Mouse (Mus musculus) neural tube, embryonic 12.5 days (tissue): ENCODE measurements at regions not wholly inside any gene's neighbourhood (a gene's known extent, or its start where the extent isn't known, plus 50 kb on each side); places are given as distances from the start of the nearest gene placed in this dataset.

ENCODE experiments used
- ATAC-seq: fragments of 200-750 bp; cut with Nextera tagmentation; 2 replicates; pipeline ENCODE4 v1.8.0; 2017; ENCODE audit warnings: low read depth, mild to moderate bottlenecking, moderate TSS enrichment, moderate library complexity; ENCODE audit not compliant: low FRiP score
- H3K27ac ChIP-seq: fragments of 300-500 bp; sonication (generic); 2 replicates; pipeline ENCODE4 v1.5.1; 2016
- H3K27me3 ChIP-seq: fragments of 300-500 bp; sonication (generic); replicated peaks from 2 replicates; pipeline ENCODE4 v1.6.1; 2016; ENCODE audit warnings: mild to moderate bottlenecking
- H3K36me3 ChIP-seq: fragments of 300-500 bp; sonication (generic); 2 replicates; pipeline ENCODE4 v1.6.1; 2016; ENCODE audit warnings: mild to moderate bottlenecking
- H3K4me1 ChIP-seq: fragments of 300-500 bp; sonication (generic); 2 replicates; pipeline ENCODE4 v1.6.1; 2016
- H3K4me2 ChIP-seq: fragments of 300-500 bp; sonication (generic); replicated peaks from 2 replicates; pipeline ENCODE4 v1.6.1; 2016; ENCODE audit warnings: mild to moderate bottlenecking
- H3K4me3 ChIP-seq: fragments of 300-500 bp; sonication (generic); 2 replicates; pipeline ENCODE4 v1.5.1; 2016
- H3K9ac ChIP-seq: fragments of 300-500 bp; sonication (generic); 2 replicates; pipeline ENCODE4 v1.6.1; 2016; ENCODE audit warnings: mild to moderate bottlenecking
- H3K9me3 ChIP-seq: fragments of 300-500 bp; sonication (generic); 2 replicates; pipeline ENCODE4 v1.6.1; 2016; ENCODE audit warnings: mild to moderate bottlenecking
- WGBS: fragments of 180-500 bp; shearing (Covaris S2); methylation state at CpG from one replicate; pipeline ENCODE4 v1.1.7; 2016; 5-methylcytosine and 5-hydroxymethylcytosine counted together

DNA sequence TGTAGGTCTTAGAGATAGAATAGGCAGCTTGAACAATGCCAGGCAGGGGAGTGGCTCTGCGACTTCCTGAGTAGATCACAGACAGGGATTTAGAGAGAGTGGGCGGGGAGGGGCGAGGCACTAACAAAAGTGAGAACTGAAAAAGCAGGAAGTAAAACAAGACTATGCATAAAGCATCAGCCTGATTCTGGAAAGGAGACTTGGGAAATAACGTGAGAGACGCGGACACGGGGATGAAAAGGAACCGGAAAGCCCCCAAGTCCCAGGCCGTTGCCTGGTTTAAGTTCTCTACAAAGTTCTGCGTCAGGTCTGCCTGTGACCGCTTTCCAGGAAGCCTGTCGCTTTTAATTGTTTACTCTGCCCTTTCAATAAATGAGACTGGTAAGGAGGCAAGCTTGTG is 86.3 kb downstream of the D16Ertd472e start:
- no peaks in the 10 kb centered on the region for H3K27me3 ChIP-seq
- no peak overlapping the region for H3K4me3 ChIP-seq
- peak overlapping the region; percentile 33 for H3K4me2 ChIP-seq
- no peak overlapping the region for H3K27ac ChIP-seq
- ATAC-seq, result no peak
- no peak overlapping the region for H3K9ac ChIP-seq
- H3K9me3 ChIP-seq, result no peaks in the 10 kb centered on the region
- H3K4me1 ChIP-seq, result no peaks in the 10 kb centered on the region
- H3K36me3 ChIP-seq, result no peaks in the 10 kb centered on the region
- WGBS, result 27% methylated on average over 12 of the region's 12 CpGs

DNA sequence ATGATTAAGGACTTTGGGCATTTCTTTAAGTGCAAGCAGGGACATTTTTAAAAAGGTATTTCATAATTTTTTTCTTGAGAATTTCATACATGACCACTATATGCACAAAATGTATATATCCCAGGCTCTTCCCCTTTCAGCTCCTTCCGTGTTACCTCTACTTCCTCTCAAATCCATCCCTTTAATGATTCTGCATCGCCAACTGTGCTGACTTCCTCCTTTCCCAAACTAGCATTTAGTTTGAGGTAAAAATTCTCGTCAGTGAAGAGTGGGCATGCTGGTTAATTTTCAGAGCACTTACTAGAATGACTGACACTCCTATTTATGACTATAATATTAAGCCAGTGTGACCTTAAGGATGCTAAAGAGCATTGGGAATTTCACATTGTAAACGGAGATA is 86.9 kb downstream of the D16Ertd472e start:
- Histone ChIP-seq H3K27ac (no peak overlapping the region), H3K4me3 (no peak overlapping the region), H3K27me3 (no peaks in the 10 kb centered on the region), H3K9me3 (no peaks in the 10 kb centered on the region), H3K4me1 (no peaks in the 10 kb centered on the region), H3K9ac (no peak overlapping the region), H3K36me3 (no peaks in the 10 kb centered on the region), H3K4me2 (no peak overlapping the region)
- WGBS, result 64% methylated on average over 4 of the region's 4 CpGs
- no peak for ATAC-seq

DNA sequence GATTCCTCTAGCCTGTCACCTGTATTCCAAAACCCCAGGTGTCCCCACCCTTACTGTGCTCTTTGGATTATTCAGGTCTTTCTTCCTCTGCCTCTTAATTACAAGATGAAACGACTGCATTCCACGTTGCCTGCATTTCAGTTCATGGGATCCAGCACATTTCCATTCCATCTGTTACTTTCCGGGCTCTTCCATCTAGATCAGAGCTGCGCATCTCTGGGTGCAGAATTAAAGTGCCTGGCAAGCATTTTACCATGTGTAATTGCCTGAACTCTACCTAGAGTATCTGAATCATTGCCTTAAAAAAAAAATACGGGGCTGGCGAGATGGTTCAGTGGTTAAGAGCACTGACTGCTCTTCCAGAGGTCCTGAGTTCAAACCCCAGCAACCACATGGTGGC is 90.0 kb downstream of the D16Ertd472e start:
- Histone ChIP-seq H3K27me3 (no peaks in the 10 kb centered on the region), H3K9me3 (no peaks in the 10 kb centered on the region), H3K9ac (no peak overlapping the region), H3K4me1 (no peaks in the 10 kb centered on the region), H3K27ac (no peak overlapping the region), H3K4me2 (no peak overlapping the region), H3K36me3 (no peaks in the 10 kb centered on the region), H3K4me3 (no peak overlapping the region)
- 88% methylated on average over 6 of the region's 6 CpGs for WGBS
- ATAC-seq, result no peak

DNA sequence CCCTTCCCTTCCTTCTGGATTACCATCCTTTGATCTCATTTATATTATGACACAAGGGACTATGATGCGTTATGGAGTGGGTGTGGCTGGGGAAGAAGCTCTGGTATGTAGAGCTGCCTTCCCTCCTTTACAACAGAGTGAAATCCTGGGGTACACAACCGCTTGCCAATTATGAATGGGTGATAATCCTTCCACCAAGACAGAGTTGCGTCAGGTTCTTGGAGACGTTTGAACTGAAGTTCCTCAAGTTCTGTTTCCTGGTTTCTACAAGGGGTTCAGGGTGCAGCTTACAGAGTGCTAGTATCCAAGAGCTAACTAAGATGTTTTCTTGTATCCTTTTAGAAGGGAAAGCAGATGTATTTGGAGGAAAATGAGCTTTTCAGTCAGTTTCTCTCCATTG is 92.2 kb downstream of the D16Ertd472e start:
- Histone ChIP-seq H3K4me3 (no peak overlapping the region), H3K9ac (no peak overlapping the region), H3K27me3 (no peaks in the 10 kb centered on the region), H3K27ac (no peak overlapping the region), H3K9me3 (no peaks in the 10 kb centered on the region), H3K4me2 (no peak overlapping the region), H3K4me1 (no peaks in the 10 kb centered on the region), H3K36me3 (no peaks in the 10 kb centered on the region)
- ATAC-seq, result no peak
- 93% methylated on average over 4 of the region's 4 CpGs for WGBS

DNA sequence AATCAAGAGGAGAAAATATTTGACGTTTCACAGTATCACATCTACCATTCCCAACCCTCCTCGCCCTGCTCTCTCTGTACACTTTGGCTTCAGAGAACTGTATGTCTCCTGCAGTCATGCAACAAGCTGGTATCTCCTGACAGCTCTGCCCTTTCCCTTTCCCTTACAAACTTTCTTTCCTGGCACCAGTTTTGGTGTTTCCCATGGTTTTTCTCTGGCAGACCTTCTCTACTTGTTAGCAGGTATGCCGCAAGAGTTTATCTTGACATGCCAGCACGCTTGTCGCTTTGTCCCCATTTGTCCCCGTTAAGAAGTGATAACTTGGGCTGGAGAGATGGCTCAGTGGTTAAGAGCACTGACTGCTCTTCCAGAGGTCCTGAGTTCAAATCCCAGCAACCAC is 94.9 kb downstream of the D16Ertd472e start:
- H3K9me3 ChIP-seq, result no peaks in the 10 kb centered on the region
- no peak for ATAC-seq
- no peaks in the 10 kb centered on the region for H3K36me3 ChIP-seq
- no peak overlapping the region for H3K4me3 ChIP-seq
- no peak overlapping the region for H3K4me2 ChIP-seq
- no peaks in the 10 kb centered on the region for H3K4me1 ChIP-seq
- WGBS, result 91% methylated on average over 6 of the region's 6 CpGs
- no peaks in the 10 kb centered on the region for H3K27me3 ChIP-seq
- no peak overlapping the region for H3K9ac ChIP-seq
- no peak overlapping the region for H3K27ac ChIP-seq

DNA sequence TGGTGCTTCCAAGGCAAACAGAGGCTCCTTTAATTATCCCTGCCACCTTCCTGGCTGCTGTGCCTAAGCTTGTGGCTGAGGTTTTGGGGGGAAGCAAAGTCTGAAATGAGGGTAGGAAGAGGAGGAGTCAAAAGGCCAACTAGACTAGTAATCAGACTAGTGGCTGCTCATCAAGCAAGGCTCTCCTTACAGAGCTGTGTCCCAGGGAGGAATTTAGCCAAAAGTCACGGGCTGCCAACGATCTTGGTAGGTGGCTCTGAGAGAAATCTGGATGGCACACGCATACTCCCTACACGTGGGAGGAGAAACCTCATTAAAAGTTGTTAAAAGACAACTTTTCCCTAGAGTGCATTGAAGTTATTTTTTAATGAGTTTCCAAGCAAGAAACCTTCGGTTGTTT is 95.4 kb downstream of the D16Ertd472e start:
- H3K4me1 ChIP-seq, result no peaks in the 10 kb centered on the region
- no peaks in the 10 kb centered on the region for H3K27me3 ChIP-seq
- no peak overlapping the region for H3K9ac ChIP-seq
- no peak for ATAC-seq
- H3K27ac ChIP-seq, result no peak overlapping the region
- WGBS, result 69% methylated on average over 5 of the region's 5 CpGs
- H3K4me3 ChIP-seq, result no peak overlapping the region
- no peaks in the 10 kb centered on the region for H3K9me3 ChIP-seq
- no peaks in the 10 kb centered on the region for H3K36me3 ChIP-seq
- no peak overlapping the region for H3K4me2 ChIP-seq

DNA sequence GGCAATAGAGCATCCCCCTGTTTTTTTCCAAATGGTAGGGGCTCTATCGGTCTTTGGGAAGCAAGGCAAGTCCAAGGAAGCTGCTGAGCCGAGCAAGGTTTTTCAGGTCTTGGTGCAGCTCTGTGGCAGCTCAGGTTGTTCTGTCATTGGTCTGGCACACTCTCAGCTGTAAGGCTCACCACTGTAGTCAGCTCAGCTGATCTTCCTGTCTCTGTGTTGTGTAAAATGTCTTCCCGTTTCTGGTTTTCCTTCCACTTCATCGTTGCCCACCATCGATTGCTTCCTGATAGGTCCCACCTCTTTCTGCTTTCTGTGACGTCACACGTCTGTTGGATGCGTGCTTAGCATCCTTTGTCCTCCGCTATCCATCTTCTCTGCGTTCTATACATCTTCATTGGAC is 96.2 kb downstream of the D16Ertd472e start:
- no peak overlapping the region for H3K4me2 ChIP-seq
- 92% methylated on average over 10 of the region's 10 CpGs for WGBS
- H3K4me3 ChIP-seq, result no peak overlapping the region
- no peak for ATAC-seq
- H3K36me3 ChIP-seq, result no peaks in the 10 kb centered on the region
- H3K27ac ChIP-seq, result no peak overlapping the region
- no peaks in the 10 kb centered on the region for H3K4me1 ChIP-seq
- H3K27me3 ChIP-seq, result no peaks in the 10 kb centered on the region
- H3K9me3 ChIP-seq, result no peaks in the 10 kb centered on the region
- H3K9ac ChIP-seq, result no peak overlapping the region

DNA sequence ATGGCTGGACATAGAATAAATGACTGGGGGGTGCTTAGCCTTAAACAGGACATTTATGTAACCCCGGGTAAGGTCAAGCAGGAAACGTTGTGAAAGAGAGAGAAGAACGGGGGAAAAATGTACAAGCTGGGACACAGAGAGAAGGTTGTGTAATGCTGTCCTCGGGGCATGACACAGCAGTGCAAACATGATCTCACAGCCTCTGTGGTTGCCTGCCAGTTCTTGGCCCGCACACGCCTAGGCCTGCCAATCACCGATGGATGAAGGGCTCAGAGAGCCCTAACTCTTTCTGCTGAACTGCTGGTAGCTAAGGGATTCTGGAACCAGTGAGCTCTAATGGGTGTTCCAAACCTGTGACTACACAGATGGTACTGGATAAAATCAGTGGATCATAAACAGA is 96.5 kb upstream of the Btg3 start:
- no peaks in the 10 kb centered on the region for H3K9me3 ChIP-seq
- H3K27me3 ChIP-seq, result no peaks in the 10 kb centered on the region
- no peaks in the 10 kb centered on the region for H3K36me3 ChIP-seq
- no peak for ATAC-seq
- H3K4me1 ChIP-seq, result no peaks in the 10 kb centered on the region
- H3K4me2 ChIP-seq, result no peak overlapping the region
- 82% methylated on average over 7 of the region's 7 CpGs for WGBS
- H3K4me3 ChIP-seq, result no peak overlapping the region
- no peak overlapping the region for H3K9ac ChIP-seq
- H3K27ac ChIP-seq, result no peak overlapping the region

DNA sequence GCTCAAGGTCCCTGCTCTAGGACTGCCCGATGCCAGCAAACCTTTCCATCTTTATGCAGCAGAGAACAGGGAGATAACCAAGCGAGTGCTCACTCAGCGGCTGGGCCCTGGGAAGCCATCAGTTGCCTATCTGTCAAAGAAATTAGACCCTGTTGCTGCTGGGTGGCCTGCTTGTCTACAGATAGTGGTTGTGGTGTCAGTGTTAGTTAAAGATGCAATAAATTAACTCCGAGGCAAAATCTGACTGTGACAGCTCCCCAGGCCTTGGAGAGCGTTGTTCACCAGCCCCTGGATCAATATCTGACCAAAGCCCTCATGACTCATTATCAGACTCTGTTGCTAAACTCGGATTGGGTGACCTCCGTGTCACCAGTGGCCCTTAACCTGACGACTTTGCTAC is 83.0 kb upstream of the Btg3 start:
- no peak overlapping the region for H3K4me3 ChIP-seq
- H3K4me1 ChIP-seq, result no peaks in the 10 kb centered on the region
- H3K27ac ChIP-seq, result no peak overlapping the region
- no peak for ATAC-seq
- no peaks in the 10 kb centered on the region for H3K27me3 ChIP-seq
- no peak overlapping the region for H3K4me2 ChIP-seq
- H3K36me3 ChIP-seq, result no peaks in the 10 kb centered on the region
- no peaks in the 10 kb centered on the region for H3K9me3 ChIP-seq
- H3K9ac ChIP-seq, result no peak overlapping the region
- 80% methylated on average over 8 of the region's 8 CpGs for WGBS

DNA sequence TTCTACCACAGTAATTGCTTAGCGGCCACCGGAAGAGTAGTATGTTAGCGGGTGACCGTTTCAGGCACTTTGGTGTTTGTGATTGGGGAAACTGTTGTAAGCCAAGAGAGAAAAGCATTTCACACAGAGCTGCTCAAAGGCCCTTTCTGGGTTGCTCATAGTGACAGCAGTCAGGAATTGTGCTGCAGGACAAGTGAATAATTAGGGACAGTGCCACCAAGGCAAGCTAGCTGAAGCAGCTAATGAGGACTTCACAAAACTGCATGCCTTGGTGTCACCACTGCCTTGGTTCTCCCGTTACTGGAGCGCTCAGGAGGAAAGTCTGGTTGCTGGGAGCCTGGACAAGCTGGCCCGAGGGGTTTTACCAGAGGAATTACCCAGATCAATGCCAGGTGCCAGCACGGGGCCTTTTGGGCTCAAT is 80.7 kb upstream of the Btg3 start:
- H3K4me3 ChIP-seq, result no peak overlapping the region
- H3K36me3 ChIP-seq, result no peaks in the 10 kb centered on the region
- no peak overlapping the region for H3K4me2 ChIP-seq
- no peak overlapping the region for H3K9ac ChIP-seq
- no peaks in the 10 kb centered on the region for H3K27me3 ChIP-seq
- no peak for ATAC-seq
- H3K4me1 ChIP-seq, result no peaks in the 10 kb centered on the region
- no peak overlapping the region for H3K27ac ChIP-seq
- 67% methylated on average over 8 of the region's 8 CpGs for WGBS
- no peaks in the 10 kb centered on the region for H3K9me3 ChIP-seq

DNA sequence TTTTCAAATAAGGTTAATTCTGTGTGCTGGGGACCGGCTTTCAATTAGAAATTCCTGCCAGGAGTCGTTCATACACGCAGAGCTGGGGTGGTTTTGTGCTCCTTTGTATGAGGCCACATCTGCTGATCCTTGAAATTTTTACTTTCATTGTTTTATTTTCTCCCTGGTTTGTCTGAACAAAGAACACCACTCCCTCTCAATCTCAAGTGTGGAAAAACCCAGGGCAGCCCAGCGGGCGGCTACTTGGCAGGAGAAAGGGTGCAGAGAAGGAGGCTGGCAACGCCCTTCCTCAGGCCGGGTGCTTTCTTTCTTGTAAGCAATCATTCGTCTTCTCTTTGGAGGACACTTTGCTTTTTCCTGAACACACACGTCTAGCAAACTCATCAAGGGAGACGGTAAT is 79.4 kb upstream of the Btg3 start:
- H3K27me3 ChIP-seq, result no peaks in the 10 kb centered on the region
- H3K4me3 ChIP-seq, result no peak overlapping the region
- H3K9ac ChIP-seq, result no peak overlapping the region
- no peak overlapping the region for H3K27ac ChIP-seq
- no peaks in the 10 kb centered on the region for H3K4me1 ChIP-seq
- ATAC-seq, result no peak
- H3K9me3 ChIP-seq, result no peaks in the 10 kb centered on the region
- no peaks in the 10 kb centered on the region for H3K36me3 ChIP-seq
- no peak overlapping the region for H3K4me2 ChIP-seq
- WGBS, result 61% methylated on average over 10 of the region's 10 CpGs

DNA sequence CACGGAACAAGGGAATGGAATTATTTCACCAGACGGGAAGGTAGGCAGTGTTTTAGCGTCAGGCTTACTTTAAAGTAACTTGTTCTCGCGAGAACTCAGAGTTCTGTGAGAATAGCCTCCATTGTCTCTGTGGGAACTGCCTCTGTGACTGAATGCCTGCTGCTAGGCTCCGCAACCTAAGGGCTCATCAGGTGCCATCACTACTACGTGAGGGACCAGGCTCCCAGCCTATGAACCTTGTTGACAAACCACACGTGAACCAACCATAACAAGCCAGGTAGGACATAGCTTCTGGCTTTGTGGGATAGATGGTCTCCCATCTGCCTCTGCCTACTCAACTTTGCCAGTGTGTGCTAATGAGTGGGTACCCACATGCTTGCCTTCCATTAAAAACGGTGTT is 77.5 kb upstream of the Btg3 start:
- H3K27ac ChIP-seq, result no peak overlapping the region
- 88% methylated on average over 9 of the region's 9 CpGs for WGBS
- no peak for ATAC-seq

DNA sequence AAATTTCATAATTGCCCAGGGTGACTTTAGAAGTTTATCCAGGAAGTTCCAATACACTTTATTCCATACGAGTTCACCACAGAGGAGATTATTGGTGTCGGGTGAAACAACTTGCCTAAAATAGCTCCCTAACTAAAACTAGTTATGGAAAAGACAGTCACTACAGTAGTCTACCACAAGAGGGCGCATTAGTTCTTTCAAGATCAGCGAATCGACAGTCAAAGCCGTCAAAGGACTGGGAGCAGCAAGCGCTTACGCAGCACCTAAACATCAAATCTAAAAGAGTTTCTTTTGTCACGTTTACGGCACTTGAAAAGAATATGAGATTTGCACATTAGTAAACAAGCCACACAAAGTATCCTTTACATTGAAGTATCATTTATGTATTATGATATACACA is 75.3 kb upstream of the Btg3 start:
- no peaks in the 10 kb centered on the region for H3K27me3 ChIP-seq
- H3K4me3 ChIP-seq, result no peak overlapping the region

More for the DNA sequence above, 77.5 kb upstream of the Btg3 start:
- Histone ChIP-seq H3K9ac (no peak overlapping the region), H3K36me3 (no peaks in the 10 kb centered on the region), H3K4me2 (no peak overlapping the region), H3K4me3 (no peak overlapping the region), H3K9me3 (no peaks in the 10 kb centered on the region), H3K27me3 (no peaks in the 10 kb centered on the region), H3K4me1 (no peaks in the 10 kb centered on the region)

DNA sequence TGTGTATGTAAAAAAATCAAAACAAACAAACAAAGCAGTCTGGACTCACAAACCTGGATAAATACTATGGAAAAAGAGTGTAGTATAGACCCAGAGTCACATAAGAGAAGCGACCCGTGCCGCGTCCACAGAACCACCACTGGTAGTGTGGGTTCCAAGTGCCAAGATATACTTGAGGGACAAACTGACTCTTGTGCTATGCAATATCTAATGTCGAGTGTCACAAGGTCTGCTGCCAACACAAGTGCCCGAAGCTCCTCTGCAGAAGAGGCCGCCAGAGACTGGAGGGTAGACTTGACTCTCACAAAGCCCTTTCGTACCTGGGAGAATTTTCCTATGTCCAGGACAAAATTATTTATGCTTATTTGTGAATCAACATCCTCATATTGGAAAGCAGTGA is 74.8 kb upstream of the Btg3 start:
- Histone ChIP-seq H3K9ac (no peak overlapping the region), H3K36me3 (no peaks in the 10 kb centered on the region), H3K27ac (no peak overlapping the region), H3K27me3 (no peaks in the 10 kb centered on the region), H3K4me1 (no peaks in the 10 kb centered on the region), H3K9me3 (no peaks in the 10 kb centered on the region), H3K4me3 (no peak overlapping the region), H3K4me2 (no peak overlapping the region)
- ATAC-seq, result no peak
- WGBS, result 88% methylated on average over 8 of the region's 8 CpGs

More for the DNA sequence above, 75.3 kb upstream of the Btg3 start:
- H3K36me3 ChIP-seq, result no peaks in the 10 kb centered on the region
- no peak for ATAC-seq
- H3K9ac ChIP-seq, result no peak overlapping the region
- H3K27ac ChIP-seq, result no peak overlapping the region
- WGBS, result 17% methylated on average over 10 of the region's 10 CpGs
- no peaks in the 10 kb centered on the region for H3K9me3 ChIP-seq
- H3K4me1 ChIP-seq, result no peaks in the 10 kb centered on the region
- no peak overlapping the region for H3K4me2 ChIP-seq
